Mouse (Mus musculus) cerebellum, adult 9-11 months (tissue): ENCODE results near the gene Larp7.

Experiments
- DNase-seq: peaks from one replicate; pipeline ENCODE4 v3.0.0; 2022

The Larp7 gene

DNA sequence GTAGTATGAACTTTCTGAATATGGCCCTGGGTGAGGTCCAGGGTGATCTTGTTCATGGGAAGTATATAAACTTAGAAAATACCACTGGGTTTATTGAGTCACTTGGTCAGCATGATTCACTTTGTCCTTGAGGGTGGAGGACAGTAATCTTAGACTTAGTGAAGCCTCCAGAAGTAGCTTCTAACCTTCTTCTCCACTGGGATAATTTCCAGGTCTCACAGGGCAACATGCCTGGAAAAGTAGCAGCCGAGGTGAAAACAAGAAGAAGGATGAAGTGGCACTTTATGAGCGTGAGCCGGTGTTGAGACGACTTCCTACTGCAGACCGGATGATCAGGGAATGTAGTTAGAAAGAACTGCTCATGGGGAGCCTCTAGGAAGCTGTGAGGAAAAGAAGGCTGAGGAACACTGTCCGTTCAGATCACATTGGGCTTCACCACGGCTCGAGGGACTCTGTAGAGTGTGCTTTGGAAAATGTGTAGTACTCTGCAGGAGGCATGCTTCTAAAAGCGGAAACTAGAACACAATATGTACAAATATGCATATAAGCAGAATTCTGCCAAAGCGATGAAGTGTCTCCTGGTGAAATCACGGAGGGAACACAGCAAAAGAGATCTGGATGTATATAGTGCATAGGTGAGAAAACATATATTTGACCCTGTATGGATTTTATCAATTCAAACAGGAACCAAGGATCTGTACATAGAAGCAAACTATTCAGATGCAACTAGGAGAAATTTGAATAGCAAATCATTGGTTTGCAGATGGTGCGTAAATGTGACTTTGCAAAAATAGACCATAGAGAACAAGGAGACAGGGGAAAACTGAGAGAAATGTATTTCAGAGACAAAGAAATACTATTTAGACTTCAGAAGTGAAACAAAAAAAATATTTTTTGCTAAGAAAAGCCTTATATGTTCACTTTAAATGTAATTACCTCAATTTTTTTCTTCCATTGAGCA is 41.1 kb downstream of the Larp7 start:
- DNase-seq, result no peak

DNA sequence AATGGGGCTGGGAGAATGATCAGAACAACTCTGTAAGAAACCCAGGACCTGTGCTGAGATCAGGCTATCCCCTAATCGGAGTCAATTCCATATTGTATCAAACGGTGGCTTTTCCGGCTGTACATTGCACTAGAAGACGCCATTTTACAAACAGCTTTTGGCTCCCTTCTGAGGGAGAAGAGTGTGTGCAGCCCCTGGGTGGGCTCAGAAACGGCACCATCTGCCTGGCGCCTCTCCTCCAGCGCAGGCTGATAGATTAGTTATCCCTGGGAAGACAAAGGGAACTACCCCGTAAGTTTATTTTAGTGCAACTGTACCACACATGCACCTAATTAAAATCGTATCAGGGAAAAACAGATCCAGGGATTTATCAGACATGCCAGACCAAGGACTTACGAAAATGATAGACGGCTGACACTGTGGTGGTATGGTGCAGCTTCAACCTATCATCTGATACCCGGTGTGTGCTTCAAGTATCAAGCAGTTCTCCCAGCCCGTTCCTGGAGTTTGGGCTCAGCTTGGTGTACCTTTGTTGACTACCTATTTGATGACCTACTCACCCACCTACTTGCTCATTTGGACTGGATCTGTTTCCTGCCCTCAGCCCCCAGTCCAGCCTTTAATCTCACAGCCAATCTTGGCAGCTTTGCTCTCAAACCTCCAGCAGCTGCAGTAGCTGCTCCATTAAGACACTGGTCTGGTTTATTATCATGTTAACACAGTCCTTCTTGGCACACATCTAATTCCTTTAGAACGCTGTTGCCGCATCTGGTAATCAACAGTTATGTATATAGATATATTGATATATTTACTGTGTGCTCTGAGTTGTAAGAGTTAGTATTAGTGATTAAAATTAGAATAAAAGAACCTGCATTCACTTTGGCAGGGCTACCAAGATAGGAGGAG is 45.0 kb downstream of the Larp7 start:
- DNase-seq, result no peak

DNA sequence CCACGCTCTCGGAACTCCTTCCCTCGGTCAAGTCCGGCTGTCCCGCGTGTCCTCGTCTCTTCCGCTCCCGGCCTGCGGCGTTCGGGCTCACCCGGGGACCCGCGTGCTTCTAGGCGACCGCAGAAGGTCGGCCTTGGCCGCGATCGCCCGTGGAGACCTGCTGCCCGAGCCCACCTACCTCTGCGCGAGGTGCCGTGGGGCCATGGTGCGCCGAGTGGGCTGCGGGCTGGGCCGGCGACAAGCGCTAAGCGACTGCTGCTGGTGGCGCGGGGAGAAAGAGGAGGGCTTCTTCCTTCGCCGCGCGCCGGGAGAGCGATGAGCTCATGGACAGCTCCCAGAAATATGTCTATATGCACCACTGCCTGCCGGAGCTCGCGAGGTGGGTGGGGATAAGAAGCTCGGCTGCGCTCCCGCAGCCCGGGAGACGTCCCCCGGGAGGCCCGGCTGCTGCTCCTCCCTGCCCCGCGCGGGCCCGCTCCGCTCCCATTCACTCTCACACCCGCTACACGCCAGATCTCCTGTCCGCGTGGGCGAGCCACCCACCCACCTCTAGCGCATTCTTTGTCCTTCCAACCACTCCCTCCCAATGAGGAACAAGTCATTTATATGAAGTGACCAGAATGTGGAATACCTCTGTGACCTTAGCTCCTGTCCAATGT is 54.3 kb downstream of the Larp7 start, which contains the start of gene Ank2:
Ank2 (minus strand) TSS at position 609 of the 659 bp plus-strand sequence.
- DNase-seq, result peak; percentile 54

DNA sequence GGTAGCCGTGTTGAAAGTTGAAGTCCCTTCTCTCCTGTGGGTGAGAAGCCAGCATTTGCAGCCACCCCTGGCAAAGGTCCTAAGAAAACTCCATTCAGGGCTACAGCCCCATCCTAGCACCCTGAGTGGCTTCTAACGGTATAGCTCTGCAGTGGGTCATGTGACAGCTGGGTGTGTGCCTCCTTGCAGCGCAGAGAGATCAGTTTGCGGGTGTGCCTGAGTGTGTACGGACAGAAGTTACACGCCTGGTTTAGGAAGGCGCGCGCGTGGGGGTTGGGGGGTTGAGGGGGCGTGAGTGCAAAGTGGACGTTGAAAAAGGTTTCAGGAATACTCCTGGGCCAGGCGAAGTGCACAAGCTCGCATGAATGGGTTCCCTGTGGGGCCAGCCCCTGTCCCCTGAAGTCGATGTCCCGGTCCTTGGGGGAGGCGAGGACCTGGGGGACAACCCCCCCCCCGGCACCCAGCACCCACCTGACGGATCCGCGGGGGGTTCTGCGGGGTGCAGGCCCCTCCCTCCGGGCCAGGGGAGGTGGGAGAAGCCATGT is 54.9 kb downstream of the Larp7 start:
- DNase-seq, result peak; percentile 51

DNA sequence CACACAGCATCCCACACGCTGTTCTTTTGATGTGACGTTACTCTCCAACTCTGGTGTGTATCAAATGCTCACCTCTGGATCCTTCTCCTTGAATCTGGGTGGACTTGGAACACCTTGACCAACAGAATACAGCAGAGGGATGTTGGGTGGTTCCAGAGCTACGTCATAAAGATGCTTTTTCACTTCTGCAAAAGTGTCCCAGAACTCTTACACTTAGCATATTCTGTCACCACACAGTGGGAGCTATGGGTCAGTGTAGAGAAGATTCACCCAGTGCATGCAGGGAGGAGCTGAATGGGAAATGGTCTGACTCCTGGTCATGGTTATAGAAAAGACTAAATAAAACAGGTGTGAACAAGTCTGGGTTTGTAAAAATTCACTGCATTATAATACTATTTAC is 60.5 kb downstream of the Larp7 start:
- DNase-seq, result no peak

DNA sequence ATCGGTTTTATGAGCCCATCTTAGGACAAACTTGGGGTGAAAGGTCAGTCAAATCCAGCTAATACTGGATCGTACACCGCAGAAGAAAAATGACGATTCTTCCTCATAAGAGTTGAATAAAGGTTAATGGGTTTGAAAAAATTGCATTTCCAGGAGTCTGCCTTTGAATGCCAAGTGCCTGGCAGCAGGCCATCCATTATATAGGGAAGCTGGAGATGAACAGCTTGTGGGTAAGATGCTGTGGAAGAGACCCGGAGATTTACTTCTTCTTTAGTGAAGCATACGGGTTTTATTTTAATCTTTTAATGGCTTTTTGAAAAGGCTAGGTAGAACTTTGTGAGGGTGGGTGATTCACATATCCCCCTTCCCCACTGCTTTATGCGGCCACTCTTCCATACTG is 65.8 kb downstream of the Larp7 start:
- DNase-seq, result no peak
